Mouse (Mus musculus) c-Kit-negative CD71-positive TER-119-positive erythroid progenitor cells, embryonic 14.5 days (primary cell): Measurements from ENCODE around the gene Fto.

ENCODE experiments used
- DNase-seq: peaks from one replicate; pipeline ENCODE4 v3.0.0-alpha.2; 2013; ENCODE audit warnings: low read depth, low spot score

Fto gene

DNA sequence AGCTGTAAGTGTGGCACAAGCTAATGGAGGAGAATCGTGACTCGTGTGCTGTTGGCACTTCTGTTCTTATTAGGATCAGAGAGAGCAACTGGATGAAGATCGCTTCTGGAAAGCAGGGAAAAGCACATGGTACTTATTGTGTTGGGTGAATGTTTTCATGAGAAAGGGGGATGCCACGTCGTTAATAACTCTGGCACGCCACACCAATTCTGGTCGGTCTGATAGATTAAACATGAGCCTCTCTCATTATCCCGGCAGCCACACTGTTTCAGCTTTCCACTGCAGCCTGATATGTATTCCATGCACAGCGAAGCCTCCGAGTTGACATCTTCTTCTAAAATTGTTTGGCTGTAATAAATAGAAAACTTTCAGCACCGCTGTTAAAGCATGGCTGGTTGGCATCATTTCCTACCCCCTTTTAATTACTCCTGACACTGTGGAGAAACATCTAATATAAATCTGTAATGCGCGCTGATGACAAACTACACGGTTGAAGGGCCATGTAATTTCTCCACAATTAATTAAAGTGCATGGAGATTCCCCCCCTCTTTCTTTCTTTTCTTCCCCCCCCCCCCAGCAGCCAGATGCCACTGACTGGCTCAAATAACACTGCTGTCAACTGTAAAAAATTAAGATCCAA lies 298.5 kb downstream of the Fto start:
- no peak for DNase-seq

DNA sequence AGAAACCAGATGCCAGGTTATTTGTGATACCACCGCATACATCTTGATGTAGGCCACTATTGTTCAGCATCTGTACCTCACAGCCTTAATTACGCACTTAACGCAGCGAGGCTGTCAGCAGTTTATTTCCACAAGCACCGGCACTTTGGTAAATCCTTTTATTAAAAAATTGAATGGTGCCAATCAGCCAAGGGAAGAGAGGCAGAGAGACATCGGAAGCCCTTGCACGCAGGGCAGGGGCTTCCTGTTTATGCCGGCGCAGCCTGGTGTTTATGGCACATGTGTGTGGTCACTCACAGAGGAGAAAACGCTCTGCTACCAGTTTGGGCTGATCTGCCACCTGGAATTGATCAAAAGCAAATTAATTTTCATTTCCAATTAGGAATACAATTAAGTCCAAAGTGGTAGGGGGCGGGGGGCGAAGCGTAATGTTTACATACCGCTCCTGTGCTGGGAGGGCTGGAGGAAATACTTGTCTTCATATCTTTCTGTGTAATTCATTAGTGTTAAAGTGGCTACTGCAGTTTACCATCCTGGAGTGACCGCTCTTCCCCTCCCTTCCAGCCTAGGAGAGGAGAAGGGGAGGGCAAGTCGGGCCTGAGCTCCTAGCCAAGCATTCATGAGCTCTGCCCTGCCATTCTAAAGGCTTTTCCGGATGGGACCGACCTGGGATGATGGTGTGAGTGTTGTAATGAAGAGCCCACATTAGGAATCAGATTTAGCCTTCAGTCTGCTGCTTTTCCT lies 299.2 kb downstream of the Fto start:
- no peak for DNase-seq

DNA sequence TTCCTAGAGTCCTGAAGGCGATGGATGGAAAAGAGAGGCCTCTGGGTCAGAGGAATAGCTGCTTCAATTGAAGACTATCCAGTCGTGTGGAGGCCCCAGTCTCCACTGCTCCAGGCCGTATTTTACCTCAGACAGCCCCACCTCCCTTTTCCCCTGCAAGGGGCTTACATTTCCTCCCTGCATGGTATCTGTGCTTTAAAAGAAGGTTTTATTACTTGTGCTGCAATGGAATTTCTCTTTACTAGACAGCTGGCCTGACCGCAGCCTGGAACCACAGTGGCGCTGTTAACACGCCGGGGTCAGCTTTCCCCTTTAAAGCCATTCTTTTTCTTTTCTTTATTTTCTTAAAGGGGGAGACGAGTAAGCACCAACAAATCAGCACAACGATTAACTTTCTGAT lies 300.3 kb downstream of the Fto start:
- no peak for DNase-seq

DNA sequence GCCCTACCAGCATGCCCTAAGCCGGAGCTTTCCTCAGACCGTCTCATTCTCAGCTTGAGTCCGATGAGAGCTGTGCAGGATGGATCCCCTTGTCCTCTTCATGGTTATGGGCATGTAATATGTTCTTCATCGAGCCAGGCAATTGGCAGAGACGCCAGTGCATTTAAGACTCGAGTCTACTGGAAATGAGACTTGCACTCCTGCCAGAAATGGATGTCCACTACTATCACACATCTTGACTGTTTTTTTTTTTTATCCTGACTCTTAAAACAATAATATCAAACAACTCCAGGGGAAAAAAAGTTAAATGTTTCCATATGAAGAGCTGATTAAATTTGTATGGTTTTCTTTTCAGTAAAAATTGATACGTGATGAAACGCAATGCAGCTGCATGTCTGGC lies 301.9 kb downstream of the Fto start:
- DNase-seq: no peak

DNA sequence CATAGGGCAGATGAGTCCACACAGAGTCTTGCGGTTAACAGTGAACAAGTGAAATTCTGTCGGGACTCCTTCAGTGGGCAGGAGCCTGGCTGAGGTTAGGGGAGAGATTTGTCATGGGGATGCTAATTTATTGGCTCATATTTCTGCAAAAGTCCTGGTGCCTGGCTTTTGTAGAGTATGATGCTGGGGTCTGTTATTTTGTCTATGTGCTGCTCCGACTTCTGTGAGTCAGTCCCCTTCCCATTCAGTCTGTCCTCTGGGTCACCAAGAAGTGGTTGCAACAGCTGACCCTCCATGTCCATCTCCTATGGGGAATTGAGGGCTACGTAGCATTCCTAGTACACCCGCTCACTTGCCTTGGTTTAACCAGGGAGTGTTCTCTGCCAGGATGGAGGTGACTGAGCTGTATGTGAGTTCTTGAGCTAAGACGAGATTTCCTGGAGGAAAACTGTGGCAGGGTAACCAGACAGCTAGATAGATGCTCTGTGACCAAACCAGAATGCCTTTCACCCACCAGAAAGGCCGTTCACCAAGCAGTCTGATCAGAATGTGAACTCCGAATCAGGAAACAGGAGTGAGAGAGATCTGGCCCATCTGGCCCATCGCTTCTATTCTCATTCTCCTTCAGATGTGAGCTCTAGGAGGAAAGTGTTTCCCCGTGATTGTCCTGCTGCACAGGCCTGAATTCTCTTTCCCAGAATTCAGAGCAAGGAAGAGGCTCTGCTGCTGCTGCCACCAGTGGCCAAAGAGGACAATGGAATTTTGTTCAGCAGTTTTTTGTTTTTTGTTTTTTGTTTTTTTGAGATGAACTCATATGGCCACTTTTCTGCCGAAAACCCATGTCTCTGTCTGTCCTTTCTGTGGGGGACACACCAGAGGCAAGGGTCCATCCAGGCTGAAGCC lies 302.7 kb downstream of the Fto start:
- no peak for DNase-seq

DNA sequence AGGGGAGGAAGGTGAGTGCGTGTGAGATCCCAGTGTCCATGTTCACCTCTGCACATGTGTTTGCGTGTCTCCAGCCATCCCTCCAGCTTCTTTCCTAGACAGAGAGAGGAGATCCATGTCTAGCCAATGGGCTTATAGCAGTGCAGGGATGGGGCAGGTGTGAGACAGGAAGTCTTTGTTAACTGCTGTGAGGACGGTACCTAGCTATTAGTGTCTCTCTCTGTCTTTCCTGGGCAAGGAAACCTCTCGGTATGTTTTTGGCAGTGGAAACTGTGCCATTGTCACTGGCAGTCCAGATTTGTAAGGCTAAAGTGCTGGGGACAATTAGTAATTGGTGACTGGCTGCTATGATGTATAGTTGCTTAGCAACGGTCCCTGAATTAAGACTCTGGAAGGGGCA lies 304.4 kb downstream of the Fto start:
- no peak for DNase-seq

DNA sequence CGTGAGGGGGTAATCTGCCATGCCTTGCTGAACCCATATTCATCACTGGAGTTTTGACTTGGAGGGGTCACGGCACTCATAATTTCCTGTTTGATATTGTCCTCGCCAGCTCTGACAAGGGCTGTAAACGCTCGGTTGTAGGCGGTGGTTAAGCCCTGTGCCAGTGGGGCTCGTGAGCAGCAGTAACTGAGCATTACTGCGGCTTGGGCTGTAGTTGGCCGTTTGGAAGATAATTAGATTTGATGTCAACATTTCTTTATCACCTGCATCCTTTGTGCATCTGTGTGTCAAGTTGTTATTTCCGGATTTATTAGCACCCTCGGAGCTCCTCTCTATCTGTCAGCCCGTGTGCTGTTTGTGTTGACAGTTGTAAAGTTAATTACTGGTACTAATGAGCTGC lies 309.4 kb downstream of the Fto start:
- DNase-seq: no peak

DNA sequence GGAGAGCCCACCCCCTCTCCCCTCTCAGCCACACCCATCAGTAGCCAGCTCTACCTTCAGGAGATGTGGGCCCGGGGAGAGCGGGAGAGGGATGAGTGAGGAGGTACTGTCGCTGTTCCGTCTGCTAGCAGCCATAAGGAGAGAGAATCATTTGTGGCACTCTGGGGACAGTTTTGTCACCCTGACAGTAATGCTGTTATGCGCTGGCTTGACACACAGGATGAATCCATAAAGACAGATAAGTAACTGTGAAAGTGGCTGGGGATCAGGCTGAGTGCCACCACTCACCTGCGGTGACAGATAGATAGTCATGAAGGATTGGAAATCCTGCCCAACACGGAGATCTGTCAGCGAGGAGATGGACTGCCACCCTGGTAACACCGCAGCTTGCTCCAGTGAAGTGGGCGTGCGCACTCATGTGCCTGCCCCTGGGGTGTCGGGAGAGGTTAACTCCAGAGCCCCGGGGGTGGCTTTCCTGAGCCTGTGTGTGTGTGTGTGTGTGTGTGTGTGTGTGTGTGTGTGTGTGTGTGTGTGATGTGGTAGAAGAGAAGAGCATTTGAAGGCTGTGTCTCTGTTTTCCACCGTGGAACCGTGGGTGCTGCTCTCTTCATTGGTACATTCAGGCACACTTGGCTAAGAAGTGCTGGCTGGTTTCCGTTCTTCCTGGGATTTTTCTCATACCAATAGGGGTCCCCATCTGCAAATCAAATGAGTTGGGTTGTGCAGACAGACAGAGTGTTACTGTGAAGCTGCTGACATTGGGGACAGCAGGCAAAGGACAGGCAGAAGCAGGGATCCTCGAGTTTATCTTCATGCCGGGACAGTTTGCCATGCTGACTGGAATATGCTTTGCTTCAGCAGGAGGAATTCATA lies 312.6 kb downstream of the Fto start:
- no peak for DNase-seq

DNA sequence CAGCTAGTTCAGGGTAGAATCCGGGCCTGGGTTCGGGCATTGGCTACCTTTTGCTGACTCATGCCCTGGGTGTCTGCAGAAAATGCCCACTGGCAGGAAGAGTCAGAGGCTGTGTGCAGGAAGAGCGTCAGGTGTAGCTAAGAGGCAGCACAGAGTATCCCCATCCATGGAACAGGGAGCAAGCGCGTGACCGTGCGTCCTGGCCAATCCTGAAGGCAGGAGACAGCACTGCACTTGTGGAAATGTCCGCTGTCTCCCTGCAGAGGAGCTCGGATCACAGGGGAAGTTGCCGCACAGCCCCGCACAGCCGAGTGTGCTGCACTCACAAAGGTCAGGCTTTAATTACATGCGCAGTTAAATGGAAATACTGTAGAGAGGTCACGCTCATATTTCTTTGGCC lies 316.3 kb downstream of the Fto start:
- no peak for DNase-seq

DNA sequence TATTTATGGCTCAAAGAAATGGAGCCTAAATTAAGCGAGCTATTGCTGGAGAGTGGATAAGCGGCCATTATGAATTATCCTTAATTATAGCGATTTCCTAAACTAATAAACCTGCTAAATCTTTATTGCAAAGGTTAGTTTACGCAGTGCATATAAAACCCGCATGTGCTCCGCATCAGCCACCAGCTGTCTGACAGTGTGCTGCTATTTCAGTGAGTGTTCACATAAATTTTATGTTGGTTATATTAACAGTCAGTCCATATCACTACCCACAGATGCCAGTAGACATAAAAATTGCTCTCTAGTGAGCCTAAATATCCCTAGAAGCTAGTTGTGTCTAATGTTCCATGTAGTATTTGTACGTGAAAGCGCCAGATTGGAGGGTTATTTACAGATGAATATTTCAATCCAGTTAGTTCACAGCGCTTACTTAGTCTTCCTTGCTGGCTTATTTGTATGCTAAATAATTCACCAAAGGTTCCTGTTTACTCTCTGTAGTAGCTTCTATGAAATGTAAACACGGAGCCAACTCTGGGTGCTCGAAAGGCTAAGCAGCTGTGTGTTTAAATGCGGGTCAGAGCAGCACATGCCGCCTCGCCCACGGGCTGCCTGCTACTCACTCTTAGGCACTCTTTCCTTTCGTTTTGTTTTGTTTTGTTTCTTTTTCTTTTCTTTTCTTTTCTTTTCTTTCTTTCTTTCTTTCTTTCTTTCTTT lies 317.2 kb downstream of the Fto start:
- no peak for DNase-seq

DNA sequence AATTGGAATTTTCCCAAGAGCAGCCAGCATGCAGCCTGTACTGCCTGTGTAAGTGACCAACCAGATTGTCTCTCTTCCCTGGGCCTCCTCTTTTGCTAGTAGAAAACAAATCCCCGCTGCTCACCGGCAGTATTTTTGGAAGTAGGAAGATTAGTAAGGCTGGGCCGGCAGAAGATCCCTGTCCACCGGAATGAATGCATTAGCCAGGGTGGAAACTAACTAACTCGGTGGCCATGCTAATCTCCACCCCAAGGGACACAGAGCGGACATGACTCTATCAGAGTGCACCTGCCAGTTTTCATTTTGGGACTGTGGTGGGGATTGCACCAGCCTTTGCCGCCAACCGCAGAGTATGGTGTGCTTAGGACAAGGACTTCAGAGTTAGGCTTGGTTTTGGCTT lies 319.1 kb downstream of the Fto start:
- no peak for DNase-seq

DNA sequence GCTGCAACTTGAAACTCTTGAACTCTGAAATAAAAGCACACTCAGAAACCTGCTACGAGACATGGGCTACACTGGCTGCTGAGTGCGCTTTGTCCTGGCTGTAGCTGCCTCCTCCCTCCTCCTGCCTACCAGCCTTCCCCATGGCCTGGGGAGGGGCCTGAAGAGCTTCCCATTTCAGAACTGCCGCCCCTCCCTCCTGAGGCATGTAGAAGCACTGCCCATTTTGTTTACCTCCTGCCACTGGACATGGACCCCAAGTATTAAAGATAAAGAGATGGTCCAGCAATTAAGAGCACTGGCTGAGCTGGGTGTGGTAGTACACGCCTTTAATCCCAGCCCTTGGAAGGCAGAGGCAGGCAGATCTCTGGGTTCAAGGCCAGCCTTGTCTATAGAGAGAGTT lies 322.1 kb downstream of the Fto start:
- DNase-seq: no peak

DNA sequence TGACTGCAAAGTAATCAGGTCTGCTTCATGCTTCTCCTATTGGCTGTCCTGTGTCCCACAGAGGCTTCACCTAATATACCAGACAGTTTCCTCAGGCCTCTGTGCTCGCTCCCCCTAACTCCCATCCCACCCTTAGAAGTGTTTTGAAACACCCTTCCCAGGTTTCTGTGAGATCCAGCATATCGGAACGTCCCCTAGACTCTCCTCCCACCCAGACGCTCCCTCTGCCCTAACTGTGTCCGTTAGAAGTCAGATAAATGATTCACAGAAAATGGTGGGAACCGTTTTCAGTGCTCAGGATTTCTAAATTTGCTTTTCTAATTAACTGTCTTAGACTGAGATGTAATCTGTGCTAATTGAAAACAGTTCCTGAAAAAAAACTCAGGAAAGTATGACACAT lies 323.6 kb downstream of the Fto start:
- DNase-seq: no peak

DNA sequence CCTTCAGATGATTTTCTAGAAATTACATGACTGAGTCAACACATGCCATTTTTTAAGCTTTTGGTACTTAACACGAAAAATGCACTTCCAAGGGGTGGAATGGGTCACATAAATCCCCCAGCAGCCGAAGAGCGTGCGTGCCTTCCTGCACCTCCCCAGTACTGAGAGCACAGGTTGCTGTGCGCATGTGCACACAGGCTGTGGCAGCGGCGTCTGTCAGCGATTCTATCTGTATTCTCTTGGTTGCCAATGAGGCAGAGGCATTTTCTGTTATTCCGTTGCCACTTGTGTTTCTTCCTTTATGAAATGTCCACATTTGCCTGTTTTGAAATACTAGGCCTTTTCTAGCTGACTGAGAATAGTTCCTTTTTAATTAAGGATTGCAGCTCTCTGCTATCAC lies 324.4 kb downstream of the Fto start:
- DNase-seq: no peak

DNA sequence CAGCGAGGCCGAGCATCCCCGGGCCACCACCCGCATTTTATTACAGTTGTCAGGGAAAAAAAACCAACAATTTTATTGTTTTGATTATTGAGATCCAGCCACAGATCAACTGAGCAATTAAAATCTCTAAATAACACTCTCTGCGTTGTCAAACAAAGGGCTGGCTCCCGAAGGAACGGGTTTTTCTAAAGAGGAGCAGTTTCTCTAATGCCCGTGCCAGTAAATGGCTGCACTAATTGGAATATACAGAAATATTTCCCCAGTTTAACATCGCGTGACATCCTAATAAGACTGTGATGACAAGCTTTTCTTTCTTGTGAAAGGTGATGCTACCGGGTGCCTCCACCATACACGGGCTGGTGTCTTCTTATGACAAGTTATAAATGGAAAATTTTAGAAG lies 324.9 kb downstream of the Fto start:
- no peak for DNase-seq

DNA sequence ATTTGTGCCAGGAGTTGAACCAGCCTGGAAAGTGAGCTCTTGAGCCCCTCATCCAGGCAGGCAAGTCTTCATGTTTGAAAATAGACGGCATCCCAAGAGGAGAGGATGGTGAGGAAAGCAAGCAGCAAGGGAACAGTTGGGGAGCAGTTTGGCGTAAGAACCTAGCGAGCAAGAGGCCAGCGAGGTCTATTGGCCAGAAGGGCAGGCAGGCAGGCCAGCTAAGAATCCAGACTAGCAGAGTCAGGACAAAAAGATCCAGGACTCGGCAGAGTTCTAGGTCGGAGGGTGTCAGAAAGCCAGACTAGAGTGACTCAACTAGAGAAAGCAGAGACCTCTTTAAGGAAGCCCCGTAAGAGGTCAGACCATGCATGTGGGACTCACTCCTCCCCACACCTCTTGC lies 327.1 kb downstream of the Fto start:
- DNase-seq: no peak

DNA sequence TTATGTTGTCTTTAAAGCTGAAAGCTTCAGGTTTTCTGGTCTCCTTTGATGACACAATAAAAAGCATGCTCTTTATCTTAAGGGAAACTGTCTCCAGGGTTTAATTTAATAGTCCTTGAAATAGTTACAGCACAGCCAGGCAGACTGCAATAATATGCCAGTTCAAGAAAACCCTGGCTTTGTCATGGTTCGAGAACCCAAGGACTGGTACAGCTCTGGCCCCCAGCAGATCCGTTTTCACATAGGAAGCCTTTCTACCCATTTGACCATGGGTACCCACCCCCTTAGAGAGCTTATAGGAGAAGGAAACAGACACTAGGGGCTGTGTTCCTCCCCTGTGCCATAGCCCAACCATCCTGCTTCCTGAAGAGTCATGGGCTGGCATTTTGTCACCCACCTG lies 332.2 kb downstream of the Fto start:
- no peak for DNase-seq

DNA sequence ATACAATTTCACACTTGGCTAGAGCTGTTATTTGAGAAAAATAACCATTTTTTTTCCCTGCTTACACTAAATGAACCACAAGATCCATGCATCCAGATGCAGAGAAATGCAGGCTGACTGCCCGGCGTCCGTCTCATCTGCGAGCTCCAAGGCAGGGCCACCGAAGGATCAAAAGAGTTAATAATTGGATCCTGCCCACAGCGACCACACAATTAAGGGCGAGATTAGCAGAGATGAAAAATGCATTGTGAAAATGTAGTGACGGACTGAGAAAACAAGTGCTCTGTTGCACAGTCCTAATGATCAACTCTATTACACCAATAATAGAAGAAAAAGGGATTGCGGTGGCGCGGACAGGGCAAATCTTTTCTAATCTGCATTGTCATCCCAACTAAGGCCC lies 334.6 kb downstream of the Fto start:
- no peak for DNase-seq

DNA sequence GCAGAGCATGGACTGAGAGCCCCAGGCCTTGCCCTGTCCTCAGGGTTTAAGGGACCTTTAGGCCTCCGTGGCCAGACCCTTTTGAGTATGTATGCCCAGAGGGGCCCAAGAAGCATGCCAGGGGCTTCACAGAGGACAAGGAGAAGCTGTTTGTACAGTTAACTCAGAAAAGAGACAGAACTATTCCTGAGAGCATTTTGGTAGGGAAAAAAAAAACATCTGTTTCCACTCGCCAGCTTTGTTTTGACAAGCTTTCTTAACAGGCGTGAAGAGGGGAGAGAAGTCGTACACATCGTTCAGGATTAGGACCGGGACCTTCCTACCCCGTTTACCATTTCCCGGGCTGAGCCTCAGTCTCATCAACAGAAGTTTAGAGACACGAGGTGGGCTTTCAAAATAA lies 335.5 kb downstream of the Fto start:
- DNase-seq: no peak

DNA sequence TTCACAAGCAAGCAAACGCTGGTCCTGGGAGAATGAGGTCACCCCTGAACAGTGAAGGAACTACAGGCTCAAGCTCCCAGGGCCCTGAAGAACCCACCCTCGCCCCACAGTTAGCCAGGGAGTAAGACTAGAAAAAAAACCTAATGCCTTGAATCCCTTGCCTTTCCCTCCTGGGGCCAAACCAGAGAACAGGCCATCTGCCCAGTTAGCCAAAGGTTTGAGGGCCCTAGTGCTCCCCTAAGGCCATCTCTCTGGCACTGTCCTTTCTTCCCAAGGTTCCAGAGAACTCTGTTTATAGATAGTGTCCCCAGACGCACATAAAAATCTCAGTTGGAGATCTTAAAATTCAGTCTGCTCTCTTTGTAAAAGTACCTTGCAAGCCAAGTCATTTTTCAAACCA lies 340.2 kb downstream of the Fto start:
- no peak for DNase-seq

DNA sequence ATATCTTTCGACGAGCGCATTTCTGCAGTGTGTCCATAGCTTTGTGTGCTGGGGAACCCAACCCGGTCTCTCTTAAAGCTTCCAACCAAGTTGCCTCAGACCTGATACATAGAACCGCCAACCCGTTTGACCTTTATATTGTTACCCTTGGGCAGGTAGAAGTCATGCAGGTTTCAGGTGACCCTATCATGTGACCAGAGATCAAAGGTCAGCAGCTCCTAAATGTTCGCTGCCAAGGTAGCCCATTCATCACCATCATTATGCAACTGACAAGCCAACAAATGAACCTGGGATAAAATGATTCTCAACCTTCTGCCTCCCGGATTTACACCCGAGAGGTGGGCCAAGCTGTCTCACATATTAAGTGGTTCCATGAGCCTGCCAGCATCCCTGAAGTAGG lies 344.1 kb downstream of the Fto start:
- DNase-seq: no peak
